Mouse (Mus musculus): Measurements from ENCODE around the gene 3830406C13Rik.

DNA sequence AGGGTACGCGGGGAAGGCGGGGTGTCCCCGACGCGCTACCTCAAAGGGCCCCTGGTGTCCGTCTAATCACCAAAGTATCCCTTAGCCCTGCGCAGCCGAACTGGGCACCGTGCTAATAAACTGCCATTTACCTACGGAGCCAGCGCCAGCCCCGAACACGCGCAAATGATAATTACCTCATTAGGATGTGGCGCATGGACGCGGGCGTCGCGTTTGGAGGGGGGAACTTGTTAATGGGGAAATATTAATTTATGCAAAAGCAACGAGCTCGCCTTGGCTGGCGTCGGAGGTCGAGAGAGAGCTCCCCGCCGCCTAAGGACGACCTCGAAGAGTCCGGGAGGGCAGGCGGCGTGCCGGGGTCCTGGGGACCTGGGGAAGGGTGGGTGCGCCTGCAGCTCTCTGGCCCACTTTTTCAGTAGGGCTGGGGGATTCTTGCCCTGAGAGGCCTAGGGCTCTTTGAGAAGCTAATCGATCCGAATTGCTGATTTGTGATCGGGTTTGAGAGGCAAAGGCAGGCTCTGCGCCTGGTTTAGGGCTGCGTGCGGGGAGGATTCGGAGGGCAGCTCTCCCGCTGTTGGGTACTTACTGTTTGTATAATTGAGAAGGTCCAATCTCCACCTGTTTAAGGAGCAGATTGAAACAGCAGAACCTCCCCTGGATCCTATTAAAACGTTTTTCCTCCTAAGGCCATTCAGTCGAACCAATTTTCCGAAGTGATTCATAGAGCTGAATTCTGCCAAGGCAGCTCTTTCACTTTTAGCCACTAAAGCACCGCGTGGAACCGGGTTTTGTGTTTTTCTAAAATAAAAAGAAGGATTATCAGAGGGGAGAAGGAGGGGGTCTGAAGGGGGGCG lies 62.3 kb downstream of the 3830406C13Rik start:
- no peak for TF ChIP-seq CTCF (conservative IDR thresholded peaks at IDR 0.05; ENCODE audit: insufficient read depth, insufficient read length, low read depth, low read length)
- TF ChIP-seq POLR2A (IDR thresholded peaks at IDR 0.05; ENCODE audit: low read depth, low read length) = no peak

Measured in kidney, adult 2 months (tissue).